Mouse (Mus musculus) heart, postnatal 0 days (tissue): Measurements from ENCODE around the gene Mthfr.

Experiments
- CTCF ChIP-seq: IDR thresholded peaks from 2 replicates; pipeline ENCODE4 v1.5.1; 2016; ENCODE audit warnings: antibody characterized with exemption, control low read depth, low read depth
- EP300 ChIP-seq: IDR thresholded peaks from 2 replicates; pipeline ENCODE4 v1.6.1; 2016; ENCODE audit warnings: antibody characterized with exemption, low read depth

GRCm38 (mm10) chr4:148038079-148038599 is 738 bp upstream of the Mthfr start:
- TF ChIP-seq CTCF: no peak
- TF ChIP-seq EP300: no peak
